In genomic region chr14:121504781-121505484, GRCm38 (mm10) we compare ENCODE assay signal across 8 mouse cellular contexts. TPM values are rescaled to one million over a fixed set of nuclear protein-coding genes. Genes with fewer than 3 reads are reported as not detected.
DNase-seq lines count a peak whose midpoint lies in the region; ATAC-seq and TF ChIP-seq lines count a peak whose summit lies in the region.

Slc15a1 (minus strand) TSS chr14:121505252.

- TF ChIP-seq EP300 in heart, adult 2 months (IDR thresholded peaks at IDR 0.05; ENCODE audit: insufficient read depth, low read depth, low read length): no peak

- H3K4me3 ChIP-seq in heart, embryonic 15.5 days: peak within 1 kb of the TSS; percentile 34
- H3K4me3 ChIP-seq in heart, adult 2 months: no peak within 1 kb of the TSS
- no peak within 1 kb of the TSS for H3K4me3 ChIP-seq in forebrain, postnatal 0 days (ENCODE audit: low read depth, low read length)
- H3K4me3 ChIP-seq in liver, embryonic 15.5 days (replicated peaks): no peak within 1 kb of the TSS
- H3K4me3 ChIP-seq in neural tube, embryonic 13.5 days: 0 out of 2 replicates have a peak within 1 kb of the TSS, but pooled peaks have one; percentile 4

- no peaks in the 10 kb centered on the region for H3K36me3 ChIP-seq in heart, embryonic 15.5 days
- no peaks in the 10 kb centered on the region for H3K36me3 ChIP-seq in heart, adult 2 months (ENCODE audit: control insufficient read depth, insufficient read depth, low read length)
- no peaks in the 10 kb centered on the region for H3K36me3 ChIP-seq in forebrain, postnatal 0 days (ENCODE audit: insufficient read depth)
- no peaks in the 10 kb centered on the region for H3K36me3 ChIP-seq in liver, embryonic 15.5 days (replicated peaks)
- no peaks in the 10 kb centered on the region for H3K36me3 ChIP-seq in neural tube, embryonic 13.5 days

- H3K79me2 ChIP-seq in heart, adult 2 months (replicated peaks; ENCODE audit: control insufficient read depth, insufficient read depth, low read length): no peaks in the 10 kb centered on the region

- H3K9me3 ChIP-seq in heart, embryonic 15.5 days (replicated peaks): no peaks in the 10 kb centered on the region
- H3K9me3 ChIP-seq in forebrain, postnatal 0 days (ENCODE audit: low read length): no peaks in the 10 kb centered on the region
- no peaks in the 10 kb centered on the region for H3K9me3 ChIP-seq in liver, embryonic 15.5 days (replicated peaks)
- H3K9me3 ChIP-seq in neural tube, embryonic 13.5 days: no peaks in the 10 kb centered on the region

- peak within 1 kb of the TSS; percentile 61 for H3K4me2 ChIP-seq in heart, embryonic 15.5 days
- peak within 1 kb of the TSS; percentile 10; the same call in 1 of the 2 replicates for H3K4me2 ChIP-seq in forebrain, postnatal 0 days (ENCODE audit: low read depth)
- peak within 1 kb of the TSS; percentile 35 for H3K4me2 ChIP-seq in liver, embryonic 15.5 days
- H3K4me2 ChIP-seq in neural tube, embryonic 13.5 days: peak within 1 kb of the TSS; percentile 33

- ATAC-seq in heart, embryonic 15.5 days (replicated peaks; ENCODE audit: insufficient number of reproducible peaks, insufficient read depth, low FRiP score, low read depth): no peak
- ATAC-seq in forebrain, postnatal 0 days: no peak
- no peak for ATAC-seq in liver, embryonic 15.5 days (ENCODE audit: insufficient read depth)
- ATAC-seq in neural tube, embryonic 13.5 days (ENCODE audit: low read depth): no peak

- no peak for TF ChIP-seq POLR2A in heart, adult 2 months (IDR thresholded peaks at IDR 0.05; ENCODE audit: insufficient read depth, low read depth, low read length)

- peaks cover 11% of the 10 kb centered on the region; the same call in 1 of the 2 replicates for H3K4me1 ChIP-seq in heart, embryonic 15.5 days (replicated peaks)
- H3K4me1 ChIP-seq in heart, adult 2 months (ENCODE audit: control insufficient read depth, insufficient read depth, low read length): no peaks in the 10 kb centered on the region
- H3K4me1 ChIP-seq in forebrain, postnatal 0 days (ENCODE audit: insufficient read depth): no peaks in the 10 kb centered on the region
- 0 out of 2 replicates have a peak, but pooled peaks cover 2% of the 10 kb centered on the region for H3K4me1 ChIP-seq in liver, embryonic 15.5 days (replicated peaks)
- peaks cover 7% of the 10 kb centered on the region; the same call in 1 of the 2 replicates for H3K4me1 ChIP-seq in neural tube, embryonic 13.5 days (replicated peaks)

- DNase-seq in heart, adult 2 months: no peak
- DNase-seq in forebrain, postnatal 0 days: no peak
- DNase-seq in c-Kit-positive CD71-positive TER-119-positive erythroid progenitor cells, embryonic 14.5 days (ENCODE audit: low spot score): no peak
- no peak for DNase-seq in embryo, embryonic 10.5 days (ENCODE audit: low spot score)
- DNase-seq in gastrocnemius, adult 18-20 months (ENCODE audit: low spot score): no peak

- WGBS in heart, embryonic 15.5 days: 10% methylated on average over 33 of the region's 33 CpGs
- 15% methylated on average over 33 of the region's 33 CpGs for WGBS in heart, adult 2 months
- 10% methylated on average over 33 of the region's 33 CpGs for WGBS in forebrain, postnatal 0 days
- WGBS in liver, embryonic 15.5 days (ENCODE audit: insufficient replicate concordance): 10% methylated on average over 33 of the region's 33 CpGs
- WGBS in neural tube, embryonic 13.5 days: 11% methylated on average over 33 of the region's 33 CpGs

- H3K9ac ChIP-seq in heart, embryonic 15.5 days: no peak within 1 kb of the TSS
- no peak within 1 kb of the TSS for H3K9ac ChIP-seq in heart, adult 2 months (ENCODE audit: low read depth, low read length)
- no peak within 1 kb of the TSS for H3K9ac ChIP-seq in forebrain, postnatal 0 days
- H3K9ac ChIP-seq in liver, embryonic 15.5 days: no peak within 1 kb of the TSS
- H3K9ac ChIP-seq in neural tube, embryonic 13.5 days: no peak within 1 kb of the TSS

- H3K27ac ChIP-seq in heart, embryonic 15.5 days: no peak within 1 kb of the TSS
- no peak within 1 kb of the TSS for H3K27ac ChIP-seq in heart, adult 2 months
- no peak within 1 kb of the TSS for H3K27ac ChIP-seq in forebrain, postnatal 0 days (ENCODE audit: low read depth, low read length)
- H3K27ac ChIP-seq in liver, embryonic 15.5 days (replicated peaks): no peak within 1 kb of the TSS
- no peak within 1 kb of the TSS for H3K27ac ChIP-seq in neural tube, embryonic 13.5 days (replicated peaks)

- H3K27me3 ChIP-seq in heart, embryonic 15.5 days: peaks cover 30% of the 10 kb centered on the region
- H3K27me3 ChIP-seq in heart, adult 2 months (ENCODE audit: control insufficient read depth, insufficient read depth, low read length): peaks cover 11% of the 10 kb centered on the region
- H3K27me3 ChIP-seq in forebrain, postnatal 0 days (ENCODE audit: insufficient read depth, low read length): peaks cover 16% of the 10 kb centered on the region
- peaks cover 44% of the 10 kb centered on the region for H3K27me3 ChIP-seq in liver, embryonic 15.5 days
- H3K27me3 ChIP-seq in neural tube, embryonic 13.5 days: peaks cover 39% of the 10 kb centered on the region

- no peak for TF ChIP-seq CTCF in heart, adult 2 months (IDR thresholded peaks at IDR 0.05)
- TF ChIP-seq CTCF in forebrain, postnatal 0 days (IDR thresholded peaks at IDR 0.05; ENCODE audit: low read depth): no peak

- intact Hi-C loops in heart, adult 2 months (cut with DNase I): no loop called here

RNA-seq across cellular contexts. Expression of gene Slc15a1, which starts in this region (rescaled TPM):
- 0.18 and 0.29 TPM in 2 replicates for polyA plus RNA-seq in heart, embryonic 15.5 days (2015; fragmentation: Nextera tagmentation; extraction: Ambion mirVana)
- not detected for total RNA-seq in heart, adult 2 months (2021)
- polyA plus RNA-seq in heart, adult 2 months (2012; rRNA removed): not detected in 2 replicates
- total RNA-seq in forebrain, postnatal 0 days (2014; rRNA removed): 0.38 TPM in 1 of 2 replicates, not detected in the other
- 0.09 and 0.18 TPM in 2 replicates for polyA plus RNA-seq in forebrain, postnatal 0 days (2015; fragmentation: Nextera tagmentation; extraction: Ambion mirVana)
- not detected in 2 replicates for polyA plus RNA-seq in liver, embryonic 15.5 days (2015; fragmentation: Nextera tagmentation; extraction: Ambion mirVana)
- polyA plus RNA-seq in neural tube, embryonic 13.5 days (2015; fragmentation: Nextera tagmentation; extraction: Ambion mirVana): not detected in 2 replicates
- not detected for total RNA-seq in gastrocnemius, adult 18-20 months (2021)

Comparison
In these comparisons a context has a peak if more than half of its experiments do, and no peak if none do; other contexts are left out.
1. H3K4me3 ChIP-seq: peak in heart, embryonic 15.5 days (single experiment) and neural tube, embryonic 13.5 days (single experiment); none in heart, adult 2 months (single experiment), forebrain, postnatal 0 days (single experiment) and liver, embryonic 15.5 days (single experiment).
2. H3K4me2 ChIP-seq: peak in every context shown above with its lines; median percentile 61 in heart, embryonic 15.5 days; 35 in liver, embryonic 15.5 days; 33 in neural tube, embryonic 13.5 days; 10 in forebrain, postnatal 0 days.